Mouse (Mus musculus) monocyte, adult 5-6 weeks (primary cell): ENCODE data around the gene Olfr474. TPM values are rescaled to one million over a fixed set of nuclear protein-coding genes. Genes with fewer than 3 reads are reported as not detected.
"Not testable (repeated sequence)": the region's sequence is repeated elsewhere in the genome, so short reads cannot be mapped to it uniquely, and the experiment has no call there.

Source experiments
- ATAC-seq: fragments of 153-309, 156-312 bp; replicated peaks from 2 replicates; pipeline ENCODE4 v1.8.0; 2017; ENCODE audit warnings: mild to moderate bottlenecking; ENCODE audit not compliant: low TSS enrichment, insufficient number of reproducible peaks, severe bottlenecking, poor library complexity, low FRiP score
- total RNA-seq: library from RNA; stranded (forward); fragments of 200-1000, 200-491, 200-594 nt; gene quantifications from 3 replicates; pipeline ENCODE4 v1.2.3, GENCODE M21; 2017

The Olfr474 gene
- total RNA-seq = not detected in 3 replicates

GRCm38 (mm10) chr7:107954343-107954742, at the start of gene Olfr474:
Olfr474 (plus strand) TSS chr7:107954643.
- no peak for ATAC-seq

GRCm38 (mm10) chr7:107930146-107930545, 24.3 kb upstream of the Olfr474 start, which contains the start of gene Olfr473:
Olfr473 (plus strand) TSS chr7:107930446.
- ATAC-seq = no peak

- not testable (repeated sequence) for ATAC-seq
Measured at GRCm38 (mm10) chr7:107952539-107952938, 1.9 kb upstream of the Olfr474 start.

GRCm38 (mm10) chr7:107964503-107964902, 10.1 kb downstream of the Olfr474 start, which contains the start of gene Olfr476:
Olfr476 (plus strand) TSS chr7:107964803.
- ATAC-seq = no peak

GRCm38 (mm10) chr7:107986393-107986792, 31.9 kb downstream of the Olfr474 start, which contains the start of gene Olfr477:
Olfr477 (plus strand) TSS chr7:107986693.
- no peak for ATAC-seq

Other genes starting within 250 kb of the Olfr474 start
- gene Cyb5r2, start 196.6 kb upstream of the Olfr474 start, total RNA-seq = not detected in 3 replicates
- not detected in 3 replicates for gene Ovch2, start 153.4 kb upstream of the Olfr474 start, total RNA-seq
- gene Olfr467, start 142.4 kb upstream of the Olfr474 start, total RNA-seq = not detected in 3 replicates
- gene Olfr469, start 129.1 kb upstream of the Olfr474 start, total RNA-seq = 0.29 TPM in 1 of 3 replicates, not detected in the others
- gene Olfr470, start 107.2 kb upstream of the Olfr474 start, total RNA-seq = not detected in 3 replicates
- gene Olfr472, start 56.7 kb upstream of the Olfr474 start, total RNA-seq = not detected in 3 replicates
- not detected in 3 replicates for gene Olfr473, start 24.2 kb upstream of the Olfr474 start, total RNA-seq
- gene Olfr476, start 10.2 kb downstream of the Olfr474 start, total RNA-seq = not detected in 3 replicates
- not detected in 3 replicates for gene Olfr477, start 32.0 kb downstream of the Olfr474 start, total RNA-seq
- not detected in 3 replicates for gene Olfr478, start 79.3 kb downstream of the Olfr474 start, total RNA-seq
- gene Olfr479, start 96.0 kb downstream of the Olfr474 start, total RNA-seq = not detected in 3 replicates
- not detected in 3 replicates for gene Olfr480, start 112.7 kb downstream of the Olfr474 start, total RNA-seq
- not detected in 3 replicates for gene Olfr481, start 125.2 kb downstream of the Olfr474 start, total RNA-seq
- 0.19 TPM in 1 of 3 replicates, not detected in the others for gene Olfr482, start 142.9 kb downstream of the Olfr474 start, total RNA-seq
- not detected in 3 replicates for gene Olfr483, start 146.2 kb downstream of the Olfr474 start, total RNA-seq
- gene Olfr484, start 172.8 kb downstream of the Olfr474 start, total RNA-seq = not detected in 3 replicates
- gene Olfr485, start 205.2 kb downstream of the Olfr474 start, total RNA-seq = not detected in 3 replicates
- not detected in 3 replicates for gene Olfr486, start 218.1 kb downstream of the Olfr474 start, total RNA-seq